Comparison of ENCODE assay signal across 13 mouse cellular contexts in the genomic region with DNA sequence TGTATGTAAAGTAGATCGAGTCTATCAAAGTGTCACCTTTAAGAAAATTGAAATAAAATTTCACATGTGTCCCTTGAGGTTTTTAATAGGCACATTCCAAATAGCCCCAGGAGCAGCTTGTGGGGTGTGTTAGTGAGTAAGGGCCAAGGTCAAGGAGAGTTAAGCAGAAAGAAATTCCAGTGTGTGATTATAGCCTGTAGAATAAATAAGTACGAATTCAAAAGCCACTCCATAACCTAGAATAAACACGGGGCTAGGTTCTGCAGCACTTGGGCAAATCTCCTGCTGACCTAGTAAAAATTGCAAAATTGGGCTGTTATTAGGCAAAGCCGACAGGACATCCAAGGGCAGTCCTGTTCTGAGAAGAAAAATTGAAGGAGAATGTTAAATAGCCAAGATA.
"Had no signal": no experiment of that assay in that cellular context is flagged by ENCODE, and none has a peak within 500 bp of the region (broad histone marks: within the 10 kb centered on the region; RNA-seq: fewer than 3 reads in every experiment).

No protein-coding gene starts in this region.

- H3K27ac ChIP-seq: liver, embryonic 12.5 days; liver, embryonic 14.5 days; midbrain, embryonic 10.5 days; midbrain, embryonic 12.5 days; neural tube, embryonic 12.5 days; stomach, embryonic 15.5 days; stomach, postnatal 0 days had no signal

- H3K4me2 ChIP-seq: liver, embryonic 12.5 days; lung, embryonic 14.5 days; midbrain, embryonic 12.5 days; neural tube, embryonic 12.5 days; stomach, embryonic 15.5 days had no signal

- H3K9me3 ChIP-seq: liver, embryonic 12.5 days; midbrain, embryonic 10.5 days; midbrain, embryonic 12.5 days; neural tube, embryonic 12.5 days; stomach, embryonic 15.5 days had no signal

- H3K4me3 ChIP-seq: liver, embryonic 12.5 days; midbrain, embryonic 10.5 days; midbrain, embryonic 12.5 days; neural tube, embryonic 12.5 days; stomach, embryonic 15.5 days had no signal

- H3K9ac ChIP-seq: liver, embryonic 12.5 days; liver, embryonic 14.5 days; lung, embryonic 14.5 days; midbrain, embryonic 12.5 days; neural tube, embryonic 12.5 days; stomach, embryonic 15.5 days had no signal

- ATAC-seq: liver, embryonic 12.5 days had no signal

- H3K27me3 ChIP-seq: liver, embryonic 12.5 days; midbrain, embryonic 12.5 days; neural tube, embryonic 12.5 days; stomach, embryonic 15.5 days had no signal

- DNase-seq: lung, embryonic 14.5 days; midbrain, embryonic 14.5 days; right cerebral cortex, postnatal 14 days; thymus, adult 2 months; thymus, postnatal 25 days; thymus, postnatal 4 days had no signal
